Mouse (Mus musculus) hindbrain, embryonic 10.5 days (tissue): ENCODE data around the gene Olfr1340. TPM values are rescaled to one million over a fixed set of nuclear protein-coding genes. Genes with fewer than 3 reads are reported as not detected.
A peak's percentile ranks its signal among the peaks of the same experiment; 100 is the strongest.

ENCODE experiments used
- DNase-seq: peaks from one replicate; pipeline ENCODE4 v3.0.0-alpha.2; 2017; ENCODE audit warnings: low spot score
- H3K27ac ChIP-seq: fragments of 300-500 bp; sonication (generic); 2 replicates; pipeline ENCODE4 v1.5.1; 2016; ENCODE audit warnings: mild to moderate bottlenecking, moderate library complexity
- H3K27me3 ChIP-seq: fragments of 300-500 bp; sonication (generic); 2 replicates; pipeline ENCODE4 v1.6.1; 2016; ENCODE audit warnings: mild to moderate bottlenecking; ENCODE audit not compliant: poor library complexity, insufficient read depth, severe bottlenecking
- H3K36me3 ChIP-seq: fragments of 300-500 bp; sonication (generic); 2 replicates; pipeline ENCODE4 v1.6.1; 2016; ENCODE audit warnings: mild to moderate bottlenecking, moderate library complexity
- H3K4me1 ChIP-seq: fragments of 300-500 bp; sonication (generic); replicated peaks from 2 replicates; pipeline ENCODE4 v1.6.1; 2016; ENCODE audit warnings: mild to moderate bottlenecking
- H3K4me3 ChIP-seq: fragments of 300-500 bp; sonication (generic); 2 replicates; pipeline ENCODE4 v1.5.1; 2016; ENCODE audit warnings: mild to moderate bottlenecking, moderate library complexity
- H3K9me3 ChIP-seq: fragments of 300-500 bp; sonication (generic); 2 replicates; pipeline ENCODE4 v1.6.1; 2016; ENCODE audit warnings: mild to moderate bottlenecking, moderate library complexity
- WGBS: fragments of 180-500 bp; shearing (Covaris S2); methylation state at CpG from one replicate; pipeline ENCODE4 v1.1.7; 2016; 5-methylcytosine and 5-hydroxymethylcytosine counted together
- polyA plus RNA-seq: library from polyadenylated mRNA; unstranded; fragments of >200 nt; fragmentation: Nextera tagmentation; extraction: Ambion mirVana; gene quantifications from 2 replicates; pipeline ENCODE4 v1.2.1, GENCODE M21; 2016

Gene Olfr1340
- polyA plus RNA-seq = not detected in 2 replicates

GRCm38 (mm10) chr4:118719838-118720237 is at the start of gene Olfr1340:
TSS of gene Olfr1340 (plus strand) at chr4:118720138.
- no peak within 1 kb of the TSS for H3K27ac ChIP-seq
- no peaks in the 10 kb centered on the region for H3K4me1 ChIP-seq
- no peak for DNase-seq
- no peaks in the 10 kb centered on the region for H3K36me3 ChIP-seq
- no peak within 1 kb of the TSS for H3K4me3 ChIP-seq
- H3K27me3 ChIP-seq = no peaks in the 10 kb centered on the region
- no peaks in the 10 kb centered on the region for H3K9me3 ChIP-seq

- no peak for DNase-seq
- WGBS = 73% methylated on average over 2 of the region's 2 CpGs
- no peaks in the 10 kb centered on the region for H3K9me3 ChIP-seq
Measured at GRCm38 (mm10) chr4:118687086-118687485, 32.9 kb upstream of the Olfr1340 start.

GRCm38 (mm10) chr4:118692412-118692973 is 27.4 kb upstream of the Olfr1340 start, which contains the start of gene Olfr1342:
TSS of gene Olfr1342 (minus strand) at chr4:118692756.
- Histone ChIP-seq H3K27ac (no peak within 1 kb of the TSS), H3K9me3 (no peaks in the 10 kb centered on the region), H3K36me3 (no peaks in the 10 kb centered on the region), H3K27me3 (no peaks in the 10 kb centered on the region), H3K4me1 (peaks cover 19% of the 10 kb centered on the region), H3K4me3 (no peak within 1 kb of the TSS)
- WGBS = 55% methylated on average over 12 of the region's 12 CpGs
- peak; percentile 10 for DNase-seq

More at GRCm38 (mm10) chr4:118687086-118687485, 32.9 kb upstream of the Olfr1340 start:
- Histone ChIP-seq H3K27me3 (no peaks in the 10 kb centered on the region), H3K27ac (no peak overlapping the region), H3K4me3 (no peak overlapping the region), H3K36me3 (no peaks in the 10 kb centered on the region), H3K4me1 (0 out of 2 replicates have a peak, but pooled peaks cover under 1% of the 10 kb centered on the region)

GRCm38 (mm10) chr4:118693812-118694211 is 26.1 kb upstream of the Olfr1340 start:
- H3K4me3 ChIP-seq = no peak overlapping the region
- no peak overlapping the region for H3K27ac ChIP-seq
- H3K27me3 ChIP-seq = no peaks in the 10 kb centered on the region
- peaks cover 19% of the 10 kb centered on the region for H3K4me1 ChIP-seq
- no peak for DNase-seq
- H3K9me3 ChIP-seq = no peaks in the 10 kb centered on the region
- H3K36me3 ChIP-seq = no peaks in the 10 kb centered on the region
- 49% methylated on average over 2 of the region's 2 CpGs for WGBS

DNA sequence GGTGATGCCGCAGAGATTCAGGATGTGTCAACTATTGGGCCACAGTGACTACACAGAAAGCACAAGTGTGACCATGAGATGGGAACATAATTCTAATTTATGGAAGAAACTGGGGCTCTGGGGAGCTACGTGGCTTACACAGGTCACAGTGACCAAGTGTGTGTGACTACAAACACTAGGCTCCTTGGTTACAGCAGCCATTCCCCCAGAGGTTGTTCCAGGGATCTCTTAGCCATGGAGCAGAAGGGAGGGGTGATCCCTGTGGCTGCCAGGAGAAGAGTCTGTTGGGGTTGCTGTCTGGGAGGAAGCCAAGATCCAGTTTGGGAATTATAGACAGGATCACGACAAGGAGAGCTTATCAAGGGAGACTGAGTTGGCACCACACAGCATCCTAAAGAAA is 16.7 kb upstream of the Olfr1340 start, which contains the start of gene Olfr1341:
Gene Olfr1341 (plus strand): TSS at position 301 of the 400 bp plus-strand sequence.
- H3K9me3 ChIP-seq = no peaks in the 10 kb centered on the region
- H3K4me3 ChIP-seq = no peak within 1 kb of the TSS
- DNase-seq = no peak
- H3K36me3 ChIP-seq = no peaks in the 10 kb centered on the region
- H3K27me3 ChIP-seq = no peaks in the 10 kb centered on the region
- WGBS = 79% methylated on average over 3 of the region's 3 CpGs
- H3K27ac ChIP-seq = no peak within 1 kb of the TSS
- no peaks in the 10 kb centered on the region for H3K4me1 ChIP-seq

DNA sequence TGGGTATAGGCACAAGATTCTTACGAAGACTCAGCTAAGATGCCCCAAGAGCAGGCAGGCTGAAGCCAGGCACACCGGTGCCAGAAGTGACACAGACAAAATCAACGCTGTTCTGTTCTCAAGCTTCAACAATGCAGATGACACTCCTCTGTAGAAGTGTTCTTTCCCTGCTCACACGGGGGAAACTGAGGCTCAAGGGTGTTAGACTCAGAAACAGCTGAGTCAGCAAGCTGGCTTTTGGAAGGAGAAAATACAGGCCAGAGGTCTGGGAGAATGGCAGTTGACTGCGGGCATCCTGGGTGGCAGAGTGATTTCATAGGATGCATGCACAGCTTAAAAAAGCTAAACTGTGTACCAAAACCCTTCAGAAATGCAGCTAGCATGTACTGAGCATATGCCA is 11.9 kb upstream of the Olfr1340 start:
- WGBS = 80% methylated on average over 5 of the region's 5 CpGs
- Histone ChIP-seq H3K27ac (no peak overlapping the region), H3K4me3 (no peak overlapping the region), H3K27me3 (no peaks in the 10 kb centered on the region), H3K4me1 (0 out of 2 replicates have a peak, but pooled peaks cover 6% of the 10 kb centered on the region), H3K36me3 (no peaks in the 10 kb centered on the region), H3K9me3 (no peaks in the 10 kb centered on the region)
- no peak for DNase-seq

DNA sequence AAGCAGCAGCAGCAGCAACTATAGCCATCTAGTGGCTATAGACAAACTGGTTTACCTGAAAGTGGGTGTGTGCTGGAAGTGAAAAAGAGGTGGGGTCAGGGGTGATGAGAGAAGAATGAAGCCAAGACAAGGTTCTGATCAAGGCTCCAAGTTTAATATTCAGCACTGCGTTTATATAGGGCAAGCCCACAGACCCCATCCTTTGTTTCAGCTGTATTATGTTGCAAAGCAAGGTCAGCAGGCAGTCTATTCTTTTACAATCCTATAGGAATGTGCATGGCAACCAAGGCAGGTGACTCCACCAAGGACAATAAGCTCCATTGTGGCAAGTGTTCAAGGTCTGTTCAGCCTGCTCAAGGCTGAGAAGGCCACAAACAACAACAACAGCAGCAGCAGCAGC is 8.3 kb upstream of the Olfr1340 start:
- 34% methylated on average over 1 of the region's 1 CpGs for WGBS

DNA sequence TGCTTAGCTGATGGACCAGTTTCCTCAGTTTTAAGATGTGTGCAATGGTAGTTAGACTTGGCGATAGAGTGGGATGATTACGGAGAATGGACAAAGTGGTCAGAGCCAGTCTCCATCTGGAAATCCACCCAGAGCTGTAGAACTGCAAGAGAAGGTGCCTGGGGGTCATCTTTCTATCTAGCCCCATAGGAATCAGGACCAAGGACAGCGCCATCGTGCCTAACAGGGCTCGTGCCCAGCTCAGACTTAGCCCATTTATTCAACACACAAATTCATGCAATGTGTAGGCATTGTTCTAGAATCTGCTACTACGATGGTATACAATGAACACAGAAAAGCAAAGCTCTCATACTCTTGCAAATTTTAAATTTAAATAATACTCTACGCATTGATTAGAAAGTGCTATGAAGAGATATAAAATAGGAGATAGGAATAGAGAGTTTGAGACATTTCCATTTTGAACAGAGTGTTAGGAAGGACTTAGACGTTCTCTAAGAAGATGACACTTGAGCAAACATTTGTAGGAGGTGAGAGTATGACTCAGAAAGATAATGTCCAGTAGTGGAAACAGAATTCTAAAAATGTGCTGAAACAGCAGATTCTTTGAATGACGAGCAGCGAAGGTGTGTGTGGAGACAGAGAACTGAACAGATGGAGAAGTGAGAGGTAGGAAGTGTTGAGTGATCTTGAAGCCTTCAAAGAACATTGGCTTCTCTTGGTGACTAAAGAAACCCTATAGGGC is 2.0 kb downstream of the Olfr1340 start:
- no peaks in the 10 kb centered on the region for H3K27me3 ChIP-seq
- WGBS = 58% methylated on average over 10 of the region's 10 CpGs
- no peak overlapping the region for H3K27ac ChIP-seq
- no peaks in the 10 kb centered on the region for H3K4me1 ChIP-seq
- DNase-seq = peak; percentile 8
- no peak overlapping the region for H3K4me3 ChIP-seq
- no peaks in the 10 kb centered on the region for H3K36me3 ChIP-seq
- H3K9me3 ChIP-seq = no peaks in the 10 kb centered on the region

More for the DNA sequence above, 8.3 kb upstream of the Olfr1340 start:
- no peak for DNase-seq
- Histone ChIP-seq H3K4me1 (0 out of 2 replicates have a peak, but pooled peaks cover 6% of the 10 kb centered on the region), H3K27me3 (no peaks in the 10 kb centered on the region), H3K36me3 (no peaks in the 10 kb centered on the region), H3K4me3 (no peak overlapping the region), H3K9me3 (no peaks in the 10 kb centered on the region), H3K27ac (no peak overlapping the region)

DNA sequence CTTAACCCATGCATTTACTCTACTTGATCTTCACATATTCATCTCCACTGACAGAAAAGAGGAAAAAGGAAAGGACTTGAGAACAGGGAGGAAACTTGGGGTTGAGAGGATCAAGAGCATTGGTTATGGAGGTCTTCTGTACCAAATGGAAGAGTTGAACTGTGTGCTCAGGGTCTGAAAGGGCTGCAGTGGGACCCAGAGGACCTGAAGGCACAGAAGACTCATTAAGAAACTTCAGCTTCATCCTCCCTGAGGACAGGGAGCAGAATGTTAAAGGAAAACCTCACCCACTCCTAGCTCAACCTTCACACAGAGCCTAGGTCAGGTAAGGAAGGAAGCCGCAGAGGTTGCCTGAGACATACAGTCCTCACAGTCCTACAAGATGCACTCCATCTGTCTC is 11.9 kb downstream of the Olfr1340 start, which contains the start of gene Olfr1339:
Gene Olfr1339 (plus strand): TSS at position 301 of the 400 bp plus-strand sequence.
- 90% methylated on average over 1 of the region's 1 CpGs for WGBS
- H3K27me3 ChIP-seq = no peaks in the 10 kb centered on the region
- DNase-seq = no peak
- no peak within 1 kb of the TSS for H3K27ac ChIP-seq
- H3K36me3 ChIP-seq = no peaks in the 10 kb centered on the region
- no peaks in the 10 kb centered on the region for H3K9me3 ChIP-seq
- H3K4me1 ChIP-seq = no peaks in the 10 kb centered on the region
- no peak within 1 kb of the TSS for H3K4me3 ChIP-seq

DNA sequence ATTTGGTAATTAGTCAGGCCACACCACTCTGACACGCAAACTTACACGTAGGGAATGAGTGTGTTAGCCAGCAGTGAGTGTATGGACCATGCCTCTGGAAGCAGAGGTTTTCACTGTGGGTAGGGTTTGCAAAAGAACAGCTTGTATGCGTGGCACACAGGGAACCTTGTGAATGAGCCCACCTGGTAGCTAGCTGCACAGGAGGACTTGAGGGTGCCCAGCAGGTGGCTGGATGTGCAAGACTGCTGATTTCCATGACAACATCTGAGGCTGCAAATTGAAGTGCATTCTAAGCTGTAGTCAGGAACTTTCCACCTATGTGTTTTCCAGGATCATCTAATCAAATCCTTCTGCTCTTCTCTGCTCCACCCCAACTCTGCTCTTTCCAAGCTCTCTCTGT is 19.6 kb downstream of the Olfr1340 start:
- H3K9me3 ChIP-seq = no peaks in the 10 kb centered on the region
- no peak for DNase-seq
- WGBS = 61% methylated on average over 3 of the region's 3 CpGs

GRCm38 (mm10) chr4:118740988-118741698 is 21.2 kb downstream of the Olfr1340 start:
- Histone ChIP-seq H3K4me1 (peaks cover 14% of the 10 kb centered on the region), H3K27ac (no peak overlapping the region), H3K4me3 (peak overlapping the region; percentile 32), H3K36me3 (no peaks in the 10 kb centered on the region), H3K9me3 (peaks cover 1% of the 10 kb centered on the region), H3K27me3 (peaks cover 45% of the 10 kb centered on the region)
- 6% methylated on average over 11 of the region's 11 CpGs for WGBS
- DNase-seq = no peak

More for the DNA sequence above, 19.6 kb downstream of the Olfr1340 start:
- Histone ChIP-seq H3K27me3 (peaks cover 45% of the 10 kb centered on the region), H3K36me3 (no peaks in the 10 kb centered on the region), H3K4me1 (peaks cover 14% of the 10 kb centered on the region), H3K27ac (no peak overlapping the region), H3K4me3 (no peak overlapping the region)

DNA sequence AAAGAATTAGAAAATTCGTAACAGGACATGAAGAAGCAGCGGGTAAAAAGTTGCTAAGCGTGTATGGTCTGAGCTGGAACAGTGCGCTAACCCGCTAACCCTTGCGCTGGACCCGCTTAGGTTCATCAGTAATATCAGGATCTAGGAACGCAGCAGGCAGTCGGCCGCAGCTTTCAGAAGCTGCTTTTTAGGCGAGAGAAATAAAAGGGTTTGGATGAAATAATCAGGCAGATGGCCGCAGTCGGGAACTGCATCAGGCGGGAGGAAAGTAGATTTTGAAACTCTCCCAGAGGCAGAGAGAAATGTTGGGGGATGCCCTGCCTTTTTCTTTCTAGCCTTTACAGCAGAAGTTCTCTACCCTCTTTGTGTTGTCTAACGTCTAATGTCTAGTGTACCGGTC is 21.9 kb downstream of the Olfr1340 start:
- peaks cover 45% of the 10 kb centered on the region for H3K27me3 ChIP-seq
- 5% methylated on average over 16 of the region's 16 CpGs for WGBS
- H3K27ac ChIP-seq = no peak overlapping the region
- H3K9me3 ChIP-seq = peaks cover 9% of the 10 kb centered on the region
- H3K36me3 ChIP-seq = no peaks in the 10 kb centered on the region
- H3K4me1 ChIP-seq = peaks cover 14% of the 10 kb centered on the region
- peak overlapping the region; percentile 32 for H3K4me3 ChIP-seq
- peak; percentile 8 for DNase-seq

GRCm38 (mm10) chr4:118758637-118759036 is 38.7 kb downstream of the Olfr1340 start, which contains the start of gene Olfr1338:
TSS of gene Olfr1338 (minus strand) at chr4:118758737.
- Histone ChIP-seq H3K9me3 (no peaks in the 10 kb centered on the region), H3K4me1 (no peaks in the 10 kb centered on the region), H3K27me3 (no peaks in the 10 kb centered on the region), H3K27ac (no peak within 1 kb of the TSS), H3K36me3 (no peaks in the 10 kb centered on the region), H3K4me3 (no peak within 1 kb of the TSS)
- no peak for DNase-seq
- 65% methylated on average over 1 of the region's 1 CpGs for WGBS
